Mouse (Mus musculus): ENCODE measurements around the gene Cggbp1. TPM values are rescaled to one million over a fixed set of nuclear protein-coding genes. Genes with fewer than 3 reads are reported as not detected.

Gene Cggbp1
- total RNA-seq, 1 experiment from 2014 or later = 103 TPM

GRCm38 (mm10) chr16:64869621-64870020 lies 17.8 kb downstream of the Cggbp1 start:
- no peak for ATAC-seq (ENCODE audit: extremely low read depth, insufficient number of reproducible peaks, low FRiP score, poor library complexity, severe bottlenecking)

GRCm38 (mm10) chr16:64872296-64872695 lies 20.5 kb downstream of the Cggbp1 start:
- ATAC-seq (ENCODE audit: extremely low read depth, insufficient number of reproducible peaks, low FRiP score, poor library complexity, severe bottlenecking) = no peak

- no peak for ATAC-seq (ENCODE audit: extremely low read depth, insufficient number of reproducible peaks, low FRiP score, poor library complexity, severe bottlenecking)
These were observed 21.0 kb downstream of the Cggbp1 start for GRCm38 (mm10) chr16:64872841-64873240.

- ATAC-seq (ENCODE audit: extremely low read depth, insufficient number of reproducible peaks, low FRiP score, poor library complexity, severe bottlenecking) = peak; percentile 97
These were observed 21.9 kb downstream of the Cggbp1 start for GRCm38 (mm10) chr16:64873416-64874305.

GRCm38 (mm10) chr16:64875384-64875783 lies 23.6 kb downstream of the Cggbp1 start:
- ATAC-seq (ENCODE audit: extremely low read depth, insufficient number of reproducible peaks, low FRiP score, poor library complexity, severe bottlenecking) = no peak

GRCm38 (mm10) chr16:64875822-64876221 lies 24.0 kb downstream of the Cggbp1 start:
- ATAC-seq (ENCODE audit: extremely low read depth, insufficient number of reproducible peaks, low FRiP score, poor library complexity, severe bottlenecking) = no peak

GRCm38 (mm10) chr16:64876631-64877265 lies 25.0 kb downstream of the Cggbp1 start:
- ATAC-seq (ENCODE audit: extremely low read depth, insufficient number of reproducible peaks, low FRiP score, poor library complexity, severe bottlenecking) = peak; percentile 21; the same call in 1 of the 2 replicates

- no peak for ATAC-seq (ENCODE audit: extremely low read depth, insufficient number of reproducible peaks, low FRiP score, poor library complexity, severe bottlenecking)
These were observed 25.5 kb downstream of the Cggbp1 start for GRCm38 (mm10) chr16:64877314-64877713.

- ATAC-seq (ENCODE audit: extremely low read depth, insufficient number of reproducible peaks, low FRiP score, poor library complexity, severe bottlenecking) = no peak
These were observed 26.9 kb downstream of the Cggbp1 start for GRCm38 (mm10) chr16:64878611-64879132.

GRCm38 (mm10) chr16:64879735-64880134 lies 27.9 kb downstream of the Cggbp1 start:
- ATAC-seq (ENCODE audit: extremely low read depth, insufficient number of reproducible peaks, low FRiP score, poor library complexity, severe bottlenecking) = no peak

- no peak for ATAC-seq (ENCODE audit: extremely low read depth, insufficient number of reproducible peaks, low FRiP score, poor library complexity, severe bottlenecking)
These were observed 29.2 kb downstream of the Cggbp1 start for GRCm38 (mm10) chr16:64880986-64881385.

GRCm38 (mm10) chr16:64881442-64881841 lies 29.6 kb downstream of the Cggbp1 start:
- ATAC-seq (ENCODE audit: extremely low read depth, insufficient number of reproducible peaks, low FRiP score, poor library complexity, severe bottlenecking) = no peak

- peak; percentile 88 for ATAC-seq (ENCODE audit: extremely low read depth, insufficient number of reproducible peaks, low FRiP score, poor library complexity, severe bottlenecking)
These were observed 32.1 kb downstream of the Cggbp1 start for GRCm38 (mm10) chr16:64883896-64884295.

GRCm38 (mm10) chr16:64884420-64884838 lies 32.6 kb downstream of the Cggbp1 start:
- no peak for ATAC-seq (ENCODE audit: extremely low read depth, insufficient number of reproducible peaks, low FRiP score, poor library complexity, severe bottlenecking)

- no peak for ATAC-seq (ENCODE audit: extremely low read depth, insufficient number of reproducible peaks, low FRiP score, poor library complexity, severe bottlenecking)
These were observed 33.3 kb downstream of the Cggbp1 start for GRCm38 (mm10) chr16:64885142-64885541.

- ATAC-seq (ENCODE audit: extremely low read depth, insufficient number of reproducible peaks, low FRiP score, poor library complexity, severe bottlenecking) = no peak
These were observed 33.8 kb downstream of the Cggbp1 start for GRCm38 (mm10) chr16:64885547-64885946.

GRCm38 (mm10) chr16:64889496-64889895 lies 37.7 kb downstream of the Cggbp1 start:
- no peak for ATAC-seq (ENCODE audit: extremely low read depth, insufficient number of reproducible peaks, low FRiP score, poor library complexity, severe bottlenecking)

GRCm38 (mm10) chr16:64899084-64899483 lies 47.3 kb downstream of the Cggbp1 start:
- peak; percentile 93 for ATAC-seq (ENCODE audit: extremely low read depth, insufficient number of reproducible peaks, low FRiP score, poor library complexity, severe bottlenecking)

GRCm38 (mm10) chr16:64903328-64903727 lies 51.5 kb downstream of the Cggbp1 start:
- ATAC-seq (ENCODE audit: extremely low read depth, insufficient number of reproducible peaks, low FRiP score, poor library complexity, severe bottlenecking) = no peak

GRCm38 (mm10) chr16:64907112-64907511 lies 55.3 kb downstream of the Cggbp1 start:
- ATAC-seq (ENCODE audit: extremely low read depth, insufficient number of reproducible peaks, low FRiP score, poor library complexity, severe bottlenecking) = no peak

All from neutrophil, adult 5-6 weeks (primary cell).